Mouse (Mus musculus) gastrocnemius, adult 2 months (tissue): ENCODE results near the gene Nr3c2. TPM values are rescaled to one million over a fixed set of nuclear protein-coding genes. Genes with fewer than 3 reads are reported as not detected.

Experiments used
- DNase-seq: peaks from one replicate; pipeline ENCODE4 v3.0.0; 2022
- H3K27ac ChIP-seq: fragments of 200-600 bp; 2 replicates; pipeline ENCODE4 v1.8.1; 2022; ENCODE audit warnings: mild to moderate bottlenecking
- H3K4me3 ChIP-seq: fragments of 200-600 bp; 2 replicates; pipeline ENCODE4 v1.8.1; 2022; ENCODE audit warnings: mild to moderate bottlenecking, moderate library complexity
- CTCF ChIP-seq: fragments of 200-600 bp; IDR thresholded peaks from 2 replicates; pipeline ENCODE4 v1.8.1; 2022; ENCODE audit warnings: antibody characterized with exemption, mild to moderate bottlenecking, moderate library complexity
- intact Hi-C: fragments of 180-260 bp; cut with DNase I; formaldehyde crosslinking; loops from one replicate; pipeline ENCODE4 v1.15.1; 2025
- total RNA-seq, 2 experiments: library from RNA; stranded (reverse); gene quantifications; 2 replicates each; pipeline ENCODE4 v1.2.3; 2021

Nr3c2 gene
- total RNA-seq, 2 experiments from 2014 or later = 6.2 to 17.0 TPM

- no peak for TF ChIP-seq CTCF
- Histone ChIP-seq H3K27ac (no peak overlapping the region), H3K4me3 (no peak overlapping the region)
- intact Hi-C loops = no loop called here
- DNase-seq = no peak
Observed at GRCm38 (mm10) chr8:77215191-77215590, 315.9 kb downstream of the Nr3c2 start.

GRCm38 (mm10) chr8:77223123-77223522, 323.9 kb downstream of the Nr3c2 start:
- no peak for DNase-seq
- H3K27ac ChIP-seq = no peak overlapping the region
- H3K4me3 ChIP-seq = no peak overlapping the region
- intact Hi-C loops = no loop called here
- TF ChIP-seq CTCF = no peak

GRCm38 (mm10) chr8:77227742-77228141, 328.5 kb downstream of the Nr3c2 start:
- intact Hi-C loops = no loop called here
- DNase-seq = no peak
- TF ChIP-seq CTCF = no peak
- H3K4me3 ChIP-seq = no peak overlapping the region
- H3K27ac ChIP-seq = no peak overlapping the region

GRCm38 (mm10) chr8:77228688-77229087, 329.4 kb downstream of the Nr3c2 start:
- no peak for TF ChIP-seq CTCF
- Histone ChIP-seq H3K4me3 (no peak overlapping the region), H3K27ac (no peak overlapping the region)
- no peak for DNase-seq
- intact Hi-C loops = no loop called here

GRCm38 (mm10) chr8:77231211-77231610, 332.0 kb downstream of the Nr3c2 start:
- DNase-seq = no peak
- intact Hi-C loops = no loop called here
- TF ChIP-seq CTCF = no peak

GRCm38 (mm10) chr8:77231834-77232233, 332.6 kb downstream of the Nr3c2 start:
- intact Hi-C loops = no loop called here
- Histone ChIP-seq H3K27ac (no peak overlapping the region), H3K4me3 (no peak overlapping the region)
- TF ChIP-seq CTCF = no peak
- DNase-seq = no peak

More at GRCm38 (mm10) chr8:77231211-77231610, 332.0 kb downstream of the Nr3c2 start:
- no peak overlapping the region for H3K4me3 ChIP-seq
- no peak overlapping the region for H3K27ac ChIP-seq

GRCm38 (mm10) chr8:77232411-77232810, 333.2 kb downstream of the Nr3c2 start:
- intact Hi-C loops = no loop called here
- no peak for TF ChIP-seq CTCF
- H3K27ac ChIP-seq = no peak overlapping the region
- DNase-seq = no peak
- H3K4me3 ChIP-seq = no peak overlapping the region

GRCm38 (mm10) chr8:77236701-77237100, 337.5 kb downstream of the Nr3c2 start:
- Histone ChIP-seq H3K27ac (no peak overlapping the region), H3K4me3 (no peak overlapping the region)
- DNase-seq = peak; percentile 50
- intact Hi-C loops = no loop called here
- TF ChIP-seq CTCF = no peak

GRCm38 (mm10) chr8:77239462-77239861, 340.2 kb downstream of the Nr3c2 start:
- intact Hi-C loops = no loop called here
- peak; percentile 23; the same call in 1 of the 2 replicates for TF ChIP-seq CTCF
- no peak for DNase-seq
- H3K4me3 ChIP-seq = no peak overlapping the region
- H3K27ac ChIP-seq = no peak overlapping the region

- Histone ChIP-seq H3K27ac (no peak overlapping the region), H3K4me3 (no peak overlapping the region)
- intact Hi-C loops = no loop called here
- no peak for DNase-seq
- no peak for TF ChIP-seq CTCF
Observed at GRCm38 (mm10) chr8:77241381-77241780, 342.1 kb downstream of the Nr3c2 start.

- no peak overlapping the region for H3K27ac ChIP-seq
- intact Hi-C loops = no loop called here
- DNase-seq = no peak
- no peak overlapping the region for H3K4me3 ChIP-seq
- no peak for TF ChIP-seq CTCF
Observed at GRCm38 (mm10) chr8:77250094-77250493, 350.9 kb downstream of the Nr3c2 start.

- intact Hi-C loops = no loop called here
- no peak overlapping the region for H3K4me3 ChIP-seq
- TF ChIP-seq CTCF = no peak
- no peak overlapping the region for H3K27ac ChIP-seq
- DNase-seq = no peak
Observed at GRCm38 (mm10) chr8:77251134-77251533, 351.9 kb downstream of the Nr3c2 start.

- intact Hi-C loops = no loop called here
- DNase-seq = no peak
- H3K27ac ChIP-seq = no peak overlapping the region
- H3K4me3 ChIP-seq = no peak overlapping the region
- TF ChIP-seq CTCF = no peak
Observed at GRCm38 (mm10) chr8:77254466-77254865, 355.2 kb downstream of the Nr3c2 start.

GRCm38 (mm10) chr8:77256450-77257084, 357.3 kb downstream of the Nr3c2 start:
- intact Hi-C loops = no loop called here
- no peak for DNase-seq
- no peak for TF ChIP-seq CTCF
- H3K4me3 ChIP-seq = no peak overlapping the region
- no peak overlapping the region for H3K27ac ChIP-seq
